Mouse (Mus musculus) lung, adult 18-20 months (tissue): Measurements from ENCODE around the gene Hsf3.
"Not testable (repeated sequence)": the region's sequence is repeated elsewhere in the genome, so short reads cannot be mapped to it uniquely, and the experiment has no call there.

ENCODE experiments used
- DNase-seq, 2 experiments: peaks; one replicate each; pipeline ENCODE4 v3.0.0; 2022; ENCODE audit warnings: mixed read lengths in 2 of 2

Gene Hsf3

DNA sequence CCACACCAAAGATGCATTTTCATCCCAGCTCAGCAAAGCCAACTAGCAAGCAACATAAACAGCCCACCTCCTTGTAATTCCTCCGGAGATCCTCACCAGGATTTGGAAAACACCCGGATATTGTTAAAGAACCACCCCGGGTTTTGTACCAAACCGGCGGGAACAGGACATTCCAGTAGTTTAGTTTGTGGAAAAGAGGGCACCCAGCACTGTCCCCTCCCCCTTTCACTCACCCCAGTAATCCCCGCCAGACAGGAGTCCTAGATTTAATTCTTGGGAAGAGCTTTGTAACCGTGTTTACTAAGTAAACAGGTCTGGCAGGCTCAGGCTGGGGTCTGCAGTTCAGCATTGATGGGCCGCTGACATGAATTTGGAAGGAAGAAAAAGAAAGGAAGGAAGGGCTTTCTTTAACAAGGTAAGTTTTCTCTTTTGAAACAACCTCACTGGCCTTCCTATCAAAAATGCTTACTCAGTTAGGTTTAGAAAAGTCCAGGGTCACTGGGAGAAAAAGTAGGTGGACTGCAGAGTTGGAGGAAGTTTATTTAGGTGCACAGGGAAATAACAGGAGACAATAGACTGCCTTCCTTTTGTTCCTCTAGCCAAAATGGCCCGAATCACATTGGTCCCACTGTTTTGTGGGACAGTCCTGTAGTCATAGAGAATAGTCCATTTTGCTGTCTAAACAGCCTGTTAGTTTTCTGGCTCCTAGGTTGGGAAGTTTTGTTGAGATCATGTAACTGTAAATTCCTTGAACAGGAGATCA lies at the start of gene Hsf3:
Gene Hsf3 (minus strand): TSS at position 94 of the 763 bp plus-strand sequence.
- DNase-seq: peak; percentile 2 to 4

DNA sequence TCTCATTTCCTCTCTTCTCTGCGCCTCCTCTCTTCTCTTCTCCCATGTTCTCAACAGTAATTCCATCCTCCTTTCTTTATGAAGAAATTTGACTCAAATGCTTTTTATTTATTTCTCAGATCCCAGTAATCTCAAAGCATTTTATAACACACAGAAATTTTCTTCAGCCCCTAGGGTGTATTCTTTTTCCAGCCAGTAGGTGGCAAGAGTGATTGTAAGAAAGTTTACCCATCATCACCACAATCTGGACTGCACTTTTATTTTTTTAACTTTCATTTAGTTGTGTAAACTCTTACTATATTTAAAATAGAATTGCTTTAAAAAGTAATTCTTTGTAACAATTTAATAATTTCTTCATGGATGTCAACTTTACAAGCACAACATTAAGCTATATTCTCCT lies 45.5 kb upstream of the Hsf3 start:
- DNase-seq: no peak

DNA sequence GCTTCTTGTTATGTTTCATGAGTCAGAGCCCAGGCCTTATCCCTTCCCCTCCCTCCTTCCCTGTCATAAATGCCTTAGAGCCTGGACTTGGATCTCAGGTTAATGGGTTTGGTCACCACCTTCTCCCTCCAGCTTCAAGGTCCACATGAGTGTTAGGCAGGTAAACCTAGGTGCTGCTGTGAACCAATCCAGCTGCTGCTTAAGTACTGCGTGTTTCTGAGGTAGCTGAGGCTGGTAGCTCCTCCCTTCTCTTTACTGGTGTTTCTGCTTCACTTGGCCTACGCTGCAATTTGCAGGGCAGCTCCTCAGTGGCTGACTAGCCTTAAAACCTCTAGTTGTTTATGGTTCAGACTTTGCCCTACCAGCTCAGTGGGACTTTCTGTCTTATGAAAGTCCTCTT lies 945 bp downstream of the Hsf3 start, which contains the start of gene Heph:
Gene Heph (plus strand): TSS at position 211 of the 400 bp plus-strand sequence.
- DNase-seq: no peak

DNA sequence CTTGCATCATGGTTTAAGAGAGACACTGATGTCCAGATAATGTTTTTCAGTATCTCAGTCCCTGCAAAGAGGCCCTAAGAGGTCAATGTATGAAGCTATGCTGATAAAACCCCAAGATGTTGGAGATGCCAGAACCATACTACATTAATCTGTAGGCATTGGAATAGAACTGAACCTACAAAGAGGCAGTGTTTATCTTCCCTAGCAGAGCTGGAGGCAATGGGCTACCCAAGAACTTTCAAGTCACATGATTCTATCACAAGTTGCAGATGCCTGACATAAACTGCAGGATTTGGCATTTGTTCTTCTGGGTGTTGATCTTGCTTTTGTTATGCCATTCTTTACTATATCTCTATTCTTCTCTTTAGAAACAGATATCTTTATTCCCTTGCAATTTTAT lies 36.7 kb downstream of the Hsf3 start:
- no peak for DNase-seq

GRCm38 (mm10) chrX:96417733-96418132 lies 38.4 kb downstream of the Hsf3 start:
- no peak for DNase-seq

DNA sequence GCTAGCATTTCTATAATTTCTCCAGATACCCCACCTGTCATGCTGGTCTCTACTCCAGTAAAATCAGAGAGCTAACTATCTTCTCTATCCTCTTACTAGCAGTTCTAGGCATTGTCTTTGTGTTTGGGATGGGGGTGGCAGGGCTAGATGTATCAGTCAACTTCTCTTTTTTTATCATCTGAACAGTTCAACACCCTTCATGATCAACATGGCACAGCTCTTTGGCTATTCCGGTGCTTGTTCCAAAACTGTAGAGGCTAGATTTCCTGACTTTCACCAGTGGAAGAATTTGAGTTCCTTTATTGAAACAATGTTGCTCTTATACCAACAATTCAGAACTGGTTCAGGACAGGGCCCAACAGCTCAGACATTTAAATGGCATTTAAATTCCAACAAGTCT lies 39.1 kb downstream of the Hsf3 start:
- no peak for DNase-seq

- not testable (repeated sequence) for DNase-seq
Measured at GRCm38 (mm10) chrX:96415351-96415750, 40.7 kb downstream of the Hsf3 start.

DNA sequence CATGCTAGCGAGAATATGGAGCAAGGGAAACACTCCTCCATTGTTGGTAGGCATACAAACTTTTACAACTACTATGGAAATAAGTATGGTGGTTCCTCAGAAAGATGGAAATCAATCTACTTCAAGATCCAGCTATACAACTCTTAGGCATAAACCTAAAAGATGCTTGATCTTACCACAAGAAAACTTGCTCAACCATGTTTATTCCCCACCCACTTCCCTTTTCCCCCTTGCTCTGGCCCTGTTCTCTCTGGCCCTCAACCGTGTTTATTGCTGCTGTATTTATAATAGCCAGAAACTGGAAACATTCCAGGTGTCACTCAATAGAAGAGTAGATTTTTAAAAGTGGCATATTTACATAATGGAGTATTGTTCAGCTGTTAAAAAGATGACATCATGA lies 117.0 kb downstream of the Hsf3 start:
- no peak for DNase-seq

DNA sequence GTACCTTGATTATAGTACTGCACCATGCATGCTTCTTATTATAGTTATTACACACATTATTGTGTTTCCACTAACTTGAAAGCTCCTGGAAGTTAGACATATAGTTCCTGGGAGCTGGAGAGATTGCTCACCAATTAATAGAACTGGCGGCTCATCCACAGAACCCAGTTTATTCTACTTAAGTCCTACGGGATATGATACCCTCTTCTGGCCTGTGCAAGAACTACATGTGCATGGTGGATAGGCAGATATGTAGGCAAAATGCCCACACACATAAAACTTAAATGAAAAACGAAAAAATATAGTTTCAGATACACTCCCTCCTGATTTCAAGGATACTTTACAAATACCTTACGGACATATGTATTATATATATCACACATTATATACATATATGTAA lies 126.3 kb downstream of the Hsf3 start:
- DNase-seq: peak in 1 of 2 experiments; percentile 4

DNA sequence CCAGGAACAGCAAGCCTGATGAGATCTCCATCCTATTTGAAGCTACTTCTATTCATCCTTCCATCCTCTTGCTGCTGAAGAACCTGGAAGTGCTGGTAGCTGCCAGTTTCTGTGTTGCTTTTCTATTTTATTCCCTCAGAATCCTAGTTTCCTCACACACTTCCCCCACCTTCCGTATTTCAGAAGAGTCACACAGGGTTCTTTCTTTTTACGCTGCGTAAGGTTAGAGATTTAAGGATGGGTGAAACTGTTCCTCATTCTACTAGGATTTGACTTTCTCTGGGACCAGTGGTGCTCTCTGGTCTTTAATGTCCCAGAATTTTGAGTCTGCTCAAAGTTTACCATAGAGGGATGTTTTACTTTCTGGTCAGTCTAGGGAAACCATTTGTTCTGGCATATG lies 162.8 kb downstream of the Hsf3 start, which contains the start of gene Vsig4:
Gene Vsig4 (minus strand): TSS at position 101 of the 400 bp plus-strand sequence.
- no peak for DNase-seq

GRCm38 (mm10) chrX:96256509-96256908 lies 199.6 kb downstream of the Hsf3 start:
- DNase-seq: no peak
